Mouse (Mus musculus): Measurements from ENCODE around the gene Erg. TPM values are rescaled to one million over a fixed set of nuclear protein-coding genes. Genes with fewer than 3 reads are reported as not detected.

Erg gene
- polyA plus RNA-seq, 1 experiment = 6.6 TPM

DNA sequence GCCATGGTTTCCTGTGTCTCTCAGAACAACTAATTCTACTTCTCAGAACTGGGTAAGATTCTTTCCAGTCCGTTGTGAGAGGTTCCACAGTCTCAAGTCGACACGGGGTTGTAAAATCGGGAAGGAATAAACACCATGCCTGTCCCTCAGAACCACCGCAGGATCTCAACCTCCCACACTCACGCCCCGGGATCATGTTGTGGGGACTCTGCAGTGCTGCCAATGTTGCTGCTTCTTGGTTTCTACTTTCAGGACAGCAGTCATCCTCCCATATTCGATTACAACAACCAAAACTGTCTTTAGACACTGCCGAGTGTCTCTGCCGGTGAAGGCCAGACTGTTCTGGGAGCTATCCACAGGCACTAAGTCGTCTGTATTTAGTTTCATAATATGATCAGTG lies 113.6 kb downstream of the Erg start:
- Histone ChIP-seq H3K4me3 (replicated peaks; ENCODE audit: insufficient read depth, low read depth, low read length) (no peak overlapping the region), H3K27ac (ENCODE audit: insufficient read depth, low read length) (no peak overlapping the region), H3K27me3 (ENCODE audit: control insufficient read depth, insufficient read depth, low read length) (no peaks in the 10 kb centered on the region), H3K4me1 (ENCODE audit: control insufficient read depth, insufficient read depth, low read length) (no peaks in the 10 kb centered on the region)
- 91% methylated on average over 11 of the region's 11 CpGs for WGBS
- TF ChIP-seq CTCF (IDR thresholded peaks at IDR 0.05; ENCODE audit: borderline replicate concordance, insufficient read depth, low read depth, low read length) = no peak
- TF ChIP-seq POLR2A (IDR thresholded peaks at IDR 0.05; ENCODE audit: borderline replicate concordance, insufficient read depth, low read length) = no peak
- no peak for DNase-seq

DNA sequence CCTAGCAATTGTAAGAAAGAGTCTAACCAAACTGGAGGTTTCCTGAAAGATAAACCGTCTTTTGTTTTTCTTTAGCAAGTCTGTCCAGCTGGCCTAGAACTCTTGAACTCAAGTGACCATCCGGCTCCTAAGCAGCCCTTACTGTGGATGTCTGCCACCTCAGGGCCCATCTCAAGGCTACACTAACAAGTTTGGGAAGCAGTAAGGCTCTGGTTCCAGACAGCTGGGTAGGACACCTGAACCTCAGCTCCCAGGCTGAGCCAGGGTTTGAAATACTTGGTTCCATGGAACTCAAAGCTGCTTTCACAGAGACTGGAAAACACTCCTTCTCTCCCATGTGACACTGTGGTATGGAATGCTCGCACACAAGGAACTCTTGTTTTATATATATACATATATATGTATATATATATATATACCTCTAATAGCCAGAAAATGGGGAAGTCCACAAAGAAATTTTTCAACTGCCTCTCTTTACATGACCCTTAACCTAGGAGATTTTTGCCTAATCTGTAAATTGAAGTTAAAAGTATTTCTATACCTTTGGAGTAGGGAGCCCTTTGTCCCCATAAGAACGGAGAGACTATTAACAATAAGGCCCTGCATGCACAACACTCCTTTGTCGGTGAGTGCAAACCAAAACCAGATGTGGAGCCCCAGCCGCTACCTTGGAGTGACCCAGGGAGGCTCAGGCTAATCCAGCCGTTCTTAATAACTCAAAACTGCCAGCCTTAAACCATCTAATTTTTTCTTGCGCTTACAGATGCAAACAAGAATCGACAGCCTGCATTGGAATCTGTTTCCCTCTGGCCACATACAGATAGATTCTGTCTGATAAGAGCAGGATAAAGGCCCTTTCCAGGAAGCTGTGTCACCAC lies 116.9 kb downstream of the Erg start:
- H3K4me1 ChIP-seq (ENCODE audit: control insufficient read depth, insufficient read depth, low read length) = no peaks in the 10 kb centered on the region
- 88% methylated on average over 9 of the region's 9 CpGs for WGBS
- DNase-seq = no peak
- no peak overlapping the region for H3K27ac ChIP-seq (ENCODE audit: insufficient read depth, low read length)
- no peaks in the 10 kb centered on the region for H3K27me3 ChIP-seq (ENCODE audit: control insufficient read depth, insufficient read depth, low read length)
- TF ChIP-seq CTCF (IDR thresholded peaks at IDR 0.05; ENCODE audit: borderline replicate concordance, insufficient read depth, low read depth, low read length) (no peak), POLR2A (IDR thresholded peaks at IDR 0.05; ENCODE audit: borderline replicate concordance, insufficient read depth, low read length) (no peak)
- no peak overlapping the region for H3K4me3 ChIP-seq (replicated peaks; ENCODE audit: insufficient read depth, low read depth, low read length)

DNA sequence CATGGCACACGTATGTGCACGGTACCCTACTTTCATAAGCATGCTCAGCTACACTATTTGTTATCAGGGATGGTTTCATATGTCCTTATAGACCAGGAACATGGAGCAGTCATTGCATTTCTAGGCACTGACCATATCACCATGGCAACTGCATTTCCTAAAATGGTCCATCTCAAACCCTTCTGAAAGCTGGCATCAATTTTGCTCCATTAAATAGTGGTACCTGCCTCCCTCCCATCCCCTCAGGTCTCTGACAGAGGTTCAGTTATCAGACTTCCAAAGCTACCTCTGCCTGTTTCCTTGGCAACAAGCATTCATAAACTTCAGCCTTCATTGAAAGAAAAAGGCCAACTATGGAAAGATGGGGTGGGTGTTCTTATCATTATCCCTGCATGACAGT lies 118.5 kb downstream of the Erg start:
- no peak overlapping the region for H3K27ac ChIP-seq (ENCODE audit: insufficient read depth, low read length)
- WGBS = 95% methylated on average over 2 of the region's 2 CpGs
- H3K27me3 ChIP-seq (ENCODE audit: control insufficient read depth, insufficient read depth, low read length) = no peaks in the 10 kb centered on the region
- TF ChIP-seq POLR2A (IDR thresholded peaks at IDR 0.05; ENCODE audit: borderline replicate concordance, insufficient read depth, low read length) (no peak), CTCF (IDR thresholded peaks at IDR 0.05; ENCODE audit: borderline replicate concordance, insufficient read depth, low read depth, low read length) (no peak)
- DNase-seq = no peak
- H3K4me1 ChIP-seq (ENCODE audit: control insufficient read depth, insufficient read depth, low read length) = no peaks in the 10 kb centered on the region
- no peak overlapping the region for H3K4me3 ChIP-seq (replicated peaks; ENCODE audit: insufficient read depth, low read depth, low read length)

DNA sequence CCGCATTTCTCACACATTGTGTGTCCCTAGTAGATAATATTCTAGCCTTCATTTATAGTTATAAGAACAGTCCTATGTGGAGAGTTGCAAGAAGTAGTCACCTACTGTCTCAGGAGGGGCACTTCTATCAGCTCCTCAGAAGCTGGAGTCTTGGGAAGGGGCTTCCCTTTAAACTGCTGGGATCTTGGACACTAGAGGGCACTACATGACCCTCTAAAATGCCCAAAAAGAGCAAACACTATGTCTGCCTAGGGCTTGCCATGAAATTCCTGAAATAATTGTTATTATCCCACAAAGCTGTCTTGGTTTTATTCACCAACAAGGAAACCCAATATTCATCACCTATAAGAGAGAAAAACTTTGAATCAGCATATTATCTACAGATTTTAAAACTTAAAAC lies 119.8 kb downstream of the Erg start:
- no peaks in the 10 kb centered on the region for H3K27me3 ChIP-seq (ENCODE audit: control insufficient read depth, insufficient read depth, low read length)
- no peaks in the 10 kb centered on the region for H3K4me1 ChIP-seq (ENCODE audit: control insufficient read depth, insufficient read depth, low read length)
- H3K4me3 ChIP-seq (replicated peaks; ENCODE audit: insufficient read depth, low read depth, low read length) = no peak overlapping the region
- no peak overlapping the region for H3K27ac ChIP-seq (ENCODE audit: insufficient read depth, low read length)
- TF ChIP-seq POLR2A (IDR thresholded peaks at IDR 0.05; ENCODE audit: borderline replicate concordance, insufficient read depth, low read length) = no peak
- TF ChIP-seq CTCF (IDR thresholded peaks at IDR 0.05; ENCODE audit: borderline replicate concordance, insufficient read depth, low read depth, low read length) = no peak
- DNase-seq = no peak
- 90% methylated on average over 1 of the region's 1 CpGs for WGBS

DNA sequence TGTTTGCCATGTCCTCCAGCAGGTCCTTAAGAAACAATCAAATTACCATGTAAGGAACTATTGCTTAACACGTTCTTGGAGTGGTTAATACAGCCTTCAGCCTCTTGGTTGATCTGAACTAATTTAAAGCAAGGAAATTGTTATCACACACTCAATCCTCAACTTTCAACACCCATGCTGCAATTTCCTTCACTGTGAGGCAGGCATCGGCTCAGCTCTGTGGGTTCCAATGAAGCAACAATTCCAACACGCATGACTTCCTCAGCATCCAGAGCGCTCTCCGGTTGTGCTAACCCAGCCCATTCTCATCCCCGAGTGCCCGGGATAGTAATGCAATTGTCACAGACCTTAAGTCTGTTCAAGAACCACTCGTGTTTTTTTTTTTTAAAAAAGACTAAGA lies 121.8 kb downstream of the Erg start:
- TF ChIP-seq POLR2A (IDR thresholded peaks at IDR 0.05; ENCODE audit: borderline replicate concordance, insufficient read depth, low read length) (no peak), CTCF (IDR thresholded peaks at IDR 0.05; ENCODE audit: borderline replicate concordance, insufficient read depth, low read depth, low read length) (no peak)
- H3K27ac ChIP-seq (ENCODE audit: insufficient read depth, low read length) = no peak overlapping the region
- 49% methylated on average over 8 of the region's 8 CpGs for WGBS

DNA sequence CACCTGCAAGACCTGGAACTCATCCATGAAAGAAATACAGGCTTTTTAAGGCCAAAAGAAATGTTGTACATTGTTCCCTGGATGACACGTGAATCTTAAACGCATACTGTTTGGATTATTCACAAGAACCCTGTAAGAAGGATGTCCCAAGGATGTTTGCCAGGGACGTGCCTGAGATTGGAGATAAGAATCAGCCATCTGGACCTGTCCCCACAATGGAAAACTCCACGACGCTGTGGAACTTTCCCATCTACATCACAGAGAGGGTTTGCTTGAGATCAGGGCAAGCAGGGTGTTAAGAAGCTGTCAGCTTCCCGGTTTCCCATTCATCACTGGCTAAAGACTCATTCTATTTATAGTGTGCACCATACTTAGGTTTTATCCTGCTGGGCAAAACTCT lies 122.6 kb downstream of the Erg start:
- Histone ChIP-seq H3K27me3 (ENCODE audit: control insufficient read depth, insufficient read depth, low read length) (no peaks in the 10 kb centered on the region), H3K4me1 (ENCODE audit: control insufficient read depth, insufficient read depth, low read length) (no peaks in the 10 kb centered on the region), H3K4me3 (replicated peaks; ENCODE audit: insufficient read depth, low read depth, low read length) (no peak overlapping the region), H3K27ac (ENCODE audit: insufficient read depth, low read length) (no peak overlapping the region)
- DNase-seq = no peak
- whole genome bisulfite sequencing = 48% methylated on average over 6 of the region's 6 CpGs
- TF ChIP-seq CTCF (IDR thresholded peaks at IDR 0.05; ENCODE audit: borderline replicate concordance, insufficient read depth, low read depth, low read length) = no peak
- TF ChIP-seq POLR2A (IDR thresholded peaks at IDR 0.05; ENCODE audit: borderline replicate concordance, insufficient read depth, low read length) = no peak

More for the DNA sequence above, 121.8 kb downstream of the Erg start:
- no peak for DNase-seq
- Histone ChIP-seq H3K27me3 (ENCODE audit: control insufficient read depth, insufficient read depth, low read length) (no peaks in the 10 kb centered on the region), H3K4me3 (replicated peaks; ENCODE audit: insufficient read depth, low read depth, low read length) (no peak overlapping the region), H3K4me1 (ENCODE audit: control insufficient read depth, insufficient read depth, low read length) (no peaks in the 10 kb centered on the region)

DNA sequence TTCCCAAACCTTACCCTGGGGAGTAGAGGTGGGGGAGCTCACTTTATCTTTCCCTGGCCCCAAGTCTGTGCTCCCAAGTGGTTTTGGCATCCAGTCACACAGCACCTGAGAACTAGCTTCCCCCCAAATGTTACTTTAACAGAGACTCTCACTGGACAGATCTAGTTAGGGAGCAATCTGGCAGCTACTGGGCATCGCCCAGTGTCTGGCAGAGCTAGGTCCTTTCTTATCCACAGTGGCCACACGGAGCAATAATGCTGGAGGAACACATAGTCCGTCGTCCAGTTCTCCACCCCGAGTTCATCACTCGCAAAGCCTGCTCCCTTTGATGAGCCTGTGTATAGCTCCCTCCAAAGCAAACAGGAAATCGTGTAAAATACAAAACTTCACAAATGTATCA lies 124.5 kb downstream of the Erg start:
- no peak overlapping the region for H3K4me3 ChIP-seq (replicated peaks; ENCODE audit: insufficient read depth, low read depth, low read length)
- WGBS = 59% methylated on average over 7 of the region's 7 CpGs
- no peak overlapping the region for H3K27ac ChIP-seq (ENCODE audit: insufficient read depth, low read length)
- TF ChIP-seq CTCF (IDR thresholded peaks at IDR 0.05; ENCODE audit: borderline replicate concordance, insufficient read depth, low read depth, low read length) (no peak), POLR2A (IDR thresholded peaks at IDR 0.05; ENCODE audit: borderline replicate concordance, insufficient read depth, low read length) (no peak)
- no peaks in the 10 kb centered on the region for H3K27me3 ChIP-seq (ENCODE audit: control insufficient read depth, insufficient read depth, low read length)
- no peaks in the 10 kb centered on the region for H3K4me1 ChIP-seq (ENCODE audit: control insufficient read depth, insufficient read depth, low read length)
- no peak for DNase-seq

DNA sequence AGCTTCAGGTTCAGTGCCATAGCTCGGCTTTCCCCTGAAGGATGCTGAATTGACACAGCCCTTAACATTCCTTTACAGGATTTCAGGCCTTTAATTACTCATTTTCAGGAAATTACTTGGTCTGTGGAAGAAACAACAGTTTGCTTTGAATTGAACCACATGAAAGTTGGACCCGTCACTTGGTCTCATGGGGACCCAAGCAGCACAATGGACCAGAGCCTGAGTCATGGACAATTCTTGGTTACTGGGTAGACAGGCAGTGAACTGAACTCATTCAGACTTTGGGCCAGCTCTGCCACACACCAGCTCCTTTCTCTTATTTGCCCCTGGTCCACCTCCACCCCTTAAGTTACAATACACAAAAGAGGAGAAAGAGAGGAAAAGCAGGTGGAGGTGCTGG lies 126.1 kb downstream of the Erg start:
- Histone ChIP-seq H3K4me1 (ENCODE audit: control insufficient read depth, insufficient read depth, low read length) (no peaks in the 10 kb centered on the region), H3K4me3 (replicated peaks; ENCODE audit: insufficient read depth, low read depth, low read length) (no peak overlapping the region), H3K27me3 (ENCODE audit: control insufficient read depth, insufficient read depth, low read length) (no peaks in the 10 kb centered on the region), H3K27ac (ENCODE audit: insufficient read depth, low read length) (0 out of 2 replicates have a peak overlapping the region, but pooled peaks have one; percentile 30)
- no peak for DNase-seq
- WGBS = 88% methylated on average over 2 of the region's 2 CpGs
- no peak for TF ChIP-seq CTCF (IDR thresholded peaks at IDR 0.05; ENCODE audit: borderline replicate concordance, insufficient read depth, low read depth, low read length)
- TF ChIP-seq POLR2A (IDR thresholded peaks at IDR 0.05; ENCODE audit: borderline replicate concordance, insufficient read depth, low read length) = no peak
